ENCODE assay signal across 12 mouse cellular contexts in genomic region chr2:33302828-33303227, GRCm38 (mm10).
DNase-seq lines count a peak whose midpoint lies in the region; ATAC-seq lines count a peak whose summit lies in the region.
"Had no signal": no experiment of that assay in that cellular context is flagged by ENCODE, and none has a peak within 500 bp of the region (broad histone marks: within the 10 kb centered on the region; RNA-seq: fewer than 3 reads in every experiment).

No protein-coding gene starts in this region.

- no peak for DNase-seq in midbrain, embryonic 14.5 days
- DNase-seq in monocyte, adult 2 months (ENCODE audit: low read depth in 1 of 2, low spot score in 2 of 2), result peak; percentile 10
- DNase-seq in thymus, postnatal 4 days, result peak; percentile 61
- no peak for DNase-seq in frontal cortex, adult 2 months (ENCODE audit: extremely low spot score in 1 of 2, low spot score in 1 of 2)
- DNase-seq: cerebellum, postnatal 10 days; kidney, adult 11 months had no signal

- 0 out of 2 replicates have a peak overlapping the region, but pooled peaks have one; percentile 13 for H3K27ac ChIP-seq in midbrain, embryonic 14.5 days (replicated peaks; ENCODE audit: low read depth, low read length)
- H3K27ac ChIP-seq in midbrain, embryonic 16.5 days (ENCODE audit: low read length), result no peak overlapping the region
- H3K27ac ChIP-seq: embryonic facial prominence, embryonic 13.5 days; lung, embryonic 15.5 days had no signal

- no peak overlapping the region for H3K4me3 ChIP-seq in midbrain, embryonic 14.5 days (replicated peaks; ENCODE audit: low read depth, low read length)
- no peak overlapping the region for H3K4me3 ChIP-seq in midbrain, embryonic 16.5 days (ENCODE audit: low read depth, low read length)
- H3K4me3 ChIP-seq: embryonic facial prominence, embryonic 13.5 days; lung, embryonic 15.5 days had no signal

- ATAC-seq in midbrain, embryonic 14.5 days (ENCODE audit: low FRiP score, low TSS enrichment), result no peak
- ATAC-seq in midbrain, embryonic 16.5 days, result no peak
- ATAC-seq in granulocyte monocyte progenitor cell, adult 5-6 weeks (replicated peaks; ENCODE audit: poor library complexity, severe bottlenecking), result peak; percentile 91
- ATAC-seq in cerebellum, adult (ENCODE audit: insufficient number of reproducible peaks, low FRiP score, low TSS enrichment), result no peak
- ATAC-seq: forebrain, embryonic 16.5 days had no signal

- H3K9ac ChIP-seq in midbrain, embryonic 14.5 days (replicated peaks; ENCODE audit: low read length), result no peak overlapping the region
- H3K9ac ChIP-seq in midbrain, embryonic 16.5 days (ENCODE audit: low read depth, low read length), result no peak overlapping the region
- H3K9ac ChIP-seq: embryonic facial prominence, embryonic 13.5 days; lung, embryonic 15.5 days had no signal

- peaks cover 6% of the 10 kb centered on the region; the same call in 1 of the 2 replicates for H3K36me3 ChIP-seq in midbrain, embryonic 14.5 days (ENCODE audit: control insufficient read depth, insufficient read depth, low read length)
- no peaks in the 10 kb centered on the region for H3K36me3 ChIP-seq in midbrain, embryonic 16.5 days (ENCODE audit: control insufficient read depth, insufficient read depth, low read length)
- H3K36me3 ChIP-seq: embryonic facial prominence, embryonic 13.5 days; lung, embryonic 15.5 days had no signal

- 66% methylated on average over 4 of the region's 4 CpGs for WGBS in midbrain, embryonic 14.5 days
- 68% methylated on average over 4 of the region's 4 CpGs for WGBS in midbrain, embryonic 16.5 days

- peaks cover 13% of the 10 kb centered on the region for H3K4me1 ChIP-seq in midbrain, embryonic 14.5 days (ENCODE audit: control insufficient read depth, insufficient read depth, low read length)
- H3K4me1 ChIP-seq in midbrain, embryonic 16.5 days (ENCODE audit: control insufficient read depth, insufficient read depth, low read length), result peaks cover 13% of the 10 kb centered on the region

- no peak overlapping the region for H3K4me2 ChIP-seq in midbrain, embryonic 14.5 days (ENCODE audit: low read length)
- no peak overlapping the region for H3K4me2 ChIP-seq in midbrain, embryonic 16.5 days (ENCODE audit: low read length)
- H3K4me2 ChIP-seq: embryonic facial prominence, embryonic 13.5 days; lung, embryonic 15.5 days had no signal

- H3K9me3 ChIP-seq in midbrain, embryonic 14.5 days (ENCODE audit: control insufficient read depth, low read length), result no peaks in the 10 kb centered on the region
- H3K9me3 ChIP-seq in midbrain, embryonic 16.5 days (replicated peaks; ENCODE audit: control insufficient read depth, low read length, poor library complexity, severe bottlenecking), result no peaks in the 10 kb centered on the region
- H3K9me3 ChIP-seq: embryonic facial prominence, embryonic 13.5 days; lung, embryonic 15.5 days had no signal

- no peaks in the 10 kb centered on the region for H3K27me3 ChIP-seq in midbrain, embryonic 14.5 days (ENCODE audit: control insufficient read depth, insufficient read depth, low read length)
- H3K27me3 ChIP-seq in midbrain, embryonic 16.5 days (ENCODE audit: control insufficient read depth, insufficient read depth, low read depth, low read length), result no peaks in the 10 kb centered on the region
- H3K27me3 ChIP-seq: embryonic facial prominence, embryonic 13.5 days; lung, embryonic 15.5 days had no signal

Comparison
In these comparisons a context has a peak if more than half of its experiments do, and no peak if none do; other contexts are left out.
1. DNase-seq: peak in monocyte, adult 2 months (2 of 2) and thymus, postnatal 4 days (single experiment); none in midbrain, embryonic 14.5 days (single experiment) and frontal cortex, adult 2 months (0 of 2).